Mouse (Mus musculus) hindbrain, embryonic 10.5 days (tissue): Measurements from ENCODE around the gene Polm. TPM values are rescaled to one million over a fixed set of nuclear protein-coding genes. Genes with fewer than 3 reads are reported as not detected.

Experiments used
- DNase-seq: peaks from one replicate; pipeline ENCODE4 v3.0.0-alpha.2; 2017; ENCODE audit warnings: low spot score
- H3K27ac ChIP-seq: fragments of 300-500 bp; sonication (generic); 2 replicates; pipeline ENCODE4 v1.5.1; 2016; ENCODE audit warnings: mild to moderate bottlenecking, moderate library complexity
- H3K27me3 ChIP-seq: fragments of 300-500 bp; sonication (generic); 2 replicates; pipeline ENCODE4 v1.6.1; 2016; ENCODE audit warnings: mild to moderate bottlenecking; ENCODE audit not compliant: poor library complexity, insufficient read depth, severe bottlenecking
- H3K36me3 ChIP-seq: fragments of 300-500 bp; sonication (generic); 2 replicates; pipeline ENCODE4 v1.6.1; 2016; ENCODE audit warnings: mild to moderate bottlenecking, moderate library complexity
- H3K4me1 ChIP-seq: fragments of 300-500 bp; sonication (generic); replicated peaks from 2 replicates; pipeline ENCODE4 v1.6.1; 2016; ENCODE audit warnings: mild to moderate bottlenecking
- H3K4me3 ChIP-seq: fragments of 300-500 bp; sonication (generic); 2 replicates; pipeline ENCODE4 v1.5.1; 2016; ENCODE audit warnings: mild to moderate bottlenecking, moderate library complexity
- H3K9me3 ChIP-seq: fragments of 300-500 bp; sonication (generic); 2 replicates; pipeline ENCODE4 v1.6.1; 2016; ENCODE audit warnings: mild to moderate bottlenecking, moderate library complexity
- whole genome bisulfite sequencing: fragments of 180-500 bp; shearing (Covaris S2); methylation state at CpG from one replicate; pipeline ENCODE4 v1.1.7; 2016; 5-methylcytosine and 5-hydroxymethylcytosine counted together
- polyA plus RNA-seq: library from polyadenylated mRNA; unstranded; fragments of >200 nt; fragmentation: Nextera tagmentation; extraction: Ambion mirVana; gene quantifications from 2 replicates; pipeline ENCODE4 v1.2.1, GENCODE M21; 2016

Polm gene
- polyA plus RNA-seq, 1 experiment from 2014 or later, result 9.5 TPM

DNA sequence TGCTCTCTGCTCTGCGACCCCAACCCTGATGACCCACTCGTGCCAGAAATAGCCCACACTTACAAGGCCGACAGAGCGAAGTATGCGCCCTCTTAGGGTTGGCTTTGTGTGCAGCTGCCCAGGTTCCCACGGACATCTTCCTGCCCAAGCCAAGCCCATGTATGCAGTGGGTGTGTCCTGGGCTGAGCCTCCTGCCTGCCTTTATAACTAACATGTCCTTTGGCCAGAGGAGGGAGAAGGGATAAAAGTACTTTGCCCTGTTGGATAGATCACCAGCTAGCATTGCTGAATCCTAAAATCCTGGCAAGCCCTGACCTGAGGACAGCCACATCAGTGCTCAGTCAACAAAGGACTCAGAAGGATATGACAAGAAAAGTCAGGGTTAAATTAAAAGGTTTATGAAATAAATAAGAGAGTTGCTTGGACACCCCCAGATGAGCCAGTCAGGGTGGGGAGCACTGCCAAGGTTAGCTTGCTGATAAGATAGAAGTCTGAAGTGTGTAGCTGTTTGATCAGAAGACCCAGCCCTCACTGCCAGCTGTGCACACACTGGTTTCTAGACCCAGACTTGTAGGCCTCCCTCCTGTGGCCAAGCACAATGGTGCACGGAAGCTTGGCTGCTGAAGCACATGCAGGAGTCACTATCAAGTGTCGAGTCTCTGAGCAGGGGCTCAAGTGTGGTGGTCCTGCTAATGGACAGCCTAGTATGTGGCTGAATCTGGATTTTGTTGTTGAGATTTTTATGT is 55.4 kb downstream of the Polm start:
- Histone ChIP-seq H3K27ac (no peak overlapping the region), H3K27me3 (no peaks in the 10 kb centered on the region), H3K36me3 (no peaks in the 10 kb centered on the region; the same call in none of the 2 replicates), H3K4me3 (no peak overlapping the region), H3K9me3 (no peaks in the 10 kb centered on the region), H3K4me1 (peaks cover 7% of the 10 kb centered on the region)
- no peak for DNase-seq
- 74% methylated on average over 8 of the region's 8 CpGs for WGBS

DNA sequence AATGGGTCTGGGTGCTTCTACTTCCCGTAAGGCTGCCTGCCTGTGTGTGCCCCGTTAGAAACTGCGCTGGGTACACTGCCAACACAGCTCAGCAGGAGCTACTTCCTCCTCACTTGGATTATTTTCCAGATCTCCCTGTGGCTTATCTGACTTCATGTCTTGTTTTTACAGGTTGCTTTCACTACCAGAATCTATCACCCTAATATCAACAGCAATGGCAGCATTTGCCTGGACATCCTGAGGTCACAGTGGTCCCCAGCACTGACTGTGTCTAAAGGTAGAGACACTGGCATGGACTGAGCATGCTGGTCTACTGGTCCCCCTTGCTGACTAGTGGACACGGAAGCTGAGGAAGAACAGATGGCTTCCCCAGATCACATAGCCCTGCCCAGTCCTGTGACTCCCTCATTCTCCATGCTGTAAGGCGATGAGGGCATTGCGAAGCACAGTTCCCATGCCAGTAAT is 57.7 kb downstream of the Polm start:
- no peaks in the 10 kb centered on the region; the same call in none of the 2 replicates for H3K36me3 ChIP-seq
- H3K9me3 ChIP-seq, result no peaks in the 10 kb centered on the region
- WGBS, result 93% methylated on average over 6 of the region's 6 CpGs

DNA sequence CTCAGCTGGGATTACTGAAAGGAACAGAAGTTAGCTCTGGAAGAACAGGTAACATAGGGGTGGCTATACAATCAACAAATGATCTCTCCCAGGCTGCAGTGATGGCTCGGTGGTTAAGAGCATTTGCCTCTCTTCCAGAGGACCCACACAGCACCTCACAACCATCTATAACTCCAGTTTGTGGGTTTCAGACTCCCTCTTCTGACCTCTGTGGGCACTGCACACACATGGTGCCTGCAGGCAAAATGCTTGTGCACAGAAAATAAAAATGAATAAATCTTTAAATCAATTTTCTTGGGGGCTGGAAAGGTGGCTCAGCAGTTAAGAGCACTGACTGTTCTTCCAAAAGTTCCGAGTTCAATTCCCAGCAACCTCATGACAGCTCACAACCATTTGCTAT is 59.3 kb downstream of the Polm start:
- no peaks in the 10 kb centered on the region for H3K27me3 ChIP-seq
- no peaks in the 10 kb centered on the region for H3K4me1 ChIP-seq
- no peak overlapping the region for H3K4me3 ChIP-seq
- H3K27ac ChIP-seq, result no peak overlapping the region
- H3K9me3 ChIP-seq, result no peaks in the 10 kb centered on the region
- 74% methylated on average over 2 of the region's 2 CpGs for WGBS
- DNase-seq, result no peak
- H3K36me3 ChIP-seq, result no peaks in the 10 kb centered on the region; the same call in none of the 2 replicates

More for the DNA sequence above, 57.7 kb downstream of the Polm start:
- Histone ChIP-seq H3K27me3 (no peaks in the 10 kb centered on the region), H3K4me1 (no peaks in the 10 kb centered on the region), H3K4me3 (no peak overlapping the region), H3K27ac (no peak overlapping the region)
- DNase-seq, result no peak

Other genes with a start within 250 kb of the Polm start
- 144 and 183 TPM in 2 replicates for gene Mrps24, start 122.3 kb downstream of the Polm start, polyA plus RNA-seq
- 18.1 and 20.4 TPM in 2 replicates for gene Urgcp, start 75.6 kb downstream of the Polm start, polyA plus RNA-seq
- 140 and 160 TPM in 2 replicates for gene Dbnl, start 49.5 kb downstream of the Polm start, polyA plus RNA-seq
- gene Pgam2, start 34.3 kb downstream of the Polm start, polyA plus RNA-seq, result 5.7 and 6.5 TPM in 2 replicates
- gene Aebp1, start 23.9 kb upstream of the Polm start, polyA plus RNA-seq, result 12.5 and 24.3 TPM in 2 replicates
- gene Pold2, start 40.3 kb upstream of the Polm start, polyA plus RNA-seq, result 137 and 152 TPM in 2 replicates
- gene Myl7, start 60.8 kb upstream of the Polm start, polyA plus RNA-seq, result 2.6 and 14.6 TPM in 2 replicates
- 2.5 and 3.8 TPM in 2 replicates for gene Gck, start 112.1 kb upstream of the Polm start, polyA plus RNA-seq
- gene Ykt6, start 117.7 kb upstream of the Polm start, polyA plus RNA-seq, result 53.4 and 54.5 TPM in 2 replicates
- gene Camk2b, start 228.3 kb upstream of the Polm start, polyA plus RNA-seq, result 1.8 and 3.6 TPM in 2 replicates